Mouse (Mus musculus): ENCODE results near the gene Reln.

- no peak for TF ChIP-seq CTCF (IDR thresholded peaks at IDR 0.05; ENCODE audit: insufficient read depth, low read length)
- no peak for TF ChIP-seq POLR2A (IDR thresholded peaks at IDR 0.05; ENCODE audit: borderline replicate concordance, extremely low read depth, low read depth, low read length)
Measured at GRCm38 (mm10) chr5:22224515-22224914, 120.0 kb downstream of the Reln start.
